Mouse (Mus musculus) lung, embryonic 16.5 days (tissue): ENCODE data around the gene Sdhb. TPM values are rescaled to one million over a fixed set of nuclear protein-coding genes. Genes with fewer than 3 reads are reported as not detected.

Source experiments
- ATAC-seq: fragments of 200-750 bp; cut with Nextera tagmentation; 2 replicates; pipeline ENCODE4 v1.8.0; 2017; ENCODE audit warnings: low read depth, mild to moderate bottlenecking, moderate library complexity
- H3K27ac ChIP-seq: fragments of 300-500 bp; sonication (generic); 2 replicates; pipeline ENCODE4 v1.5.1; 2014; ENCODE audit warnings: mild to moderate bottlenecking, control low read depth, low read length
- H3K27me3 ChIP-seq: fragments of 300-500 bp; sonication (generic); 2 replicates; pipeline ENCODE4 v1.6.1; 2014; ENCODE audit warnings: low read depth, low read length, mixed read lengths; ENCODE audit not compliant: control insufficient read depth, insufficient read depth
- H3K36me3 ChIP-seq: fragments of 300-500 bp; sonication (generic); 2 replicates; pipeline ENCODE4 v1.6.1; 2014; ENCODE audit warnings: low read length; ENCODE audit not compliant: control insufficient read depth, insufficient read depth
- H3K4me1 ChIP-seq: fragments of 300-500 bp; sonication (generic); replicated peaks from 2 replicates; pipeline ENCODE4 v1.6.1; 2014; ENCODE audit warnings: low read length, mixed read lengths; ENCODE audit not compliant: control insufficient read depth, insufficient read depth
- H3K4me2 ChIP-seq: fragments of 300-500 bp; sonication (generic); 2 replicates; pipeline ENCODE4 v1.6.1; 2014; ENCODE audit warnings: low read depth, low read length, control low read depth
- H3K4me3 ChIP-seq: fragments of 300-500 bp; sonication (generic); 2 replicates; pipeline ENCODE4 v1.5.1; 2014; ENCODE audit warnings: mild to moderate bottlenecking, low read length, control low read depth
- H3K9ac ChIP-seq: fragments of 300-500 bp; sonication (generic); 2 replicates; pipeline ENCODE4 v1.6.1; 2014; ENCODE audit warnings: low read length, control low read depth
- H3K9me3 ChIP-seq: fragments of 300-500 bp; sonication (generic); 2 replicates; pipeline ENCODE4 v1.6.1; 2016; ENCODE audit warnings: low read length; ENCODE audit not compliant: control insufficient read depth
- WGBS: fragments of 180-500 bp; shearing (Covaris S2); extraction: QIAGEN DNeasy Blood & Tissue Kit; methylation state at CpG from one replicate; pipeline ENCODE4 v1.1.7; 2014; 5-methylcytosine and 5-hydroxymethylcytosine counted together
- polyA plus RNA-seq: library from polyadenylated mRNA; unstranded; fragments of >200 nt; fragmentation: Nextera tagmentation; extraction: Ambion mirVana; gene quantifications from 2 replicates; pipeline ENCODE4 v1.2.1, GENCODE M21; 2015

Gene Sdhb
- polyA plus RNA-seq, 1 experiment from 2014 or later, result 347 TPM

GRCm38 (mm10) chr4:140963941-140964597 is 3.1 kb downstream of the Sdhb start:
- Histone ChIP-seq H3K4me1 (peaks cover 19% of the 10 kb centered on the region), H3K4me3 (no peak overlapping the region), H3K36me3 (peaks cover 5% of the 10 kb centered on the region; the same call in 1 of the 2 replicates), H3K27me3 (no peaks in the 10 kb centered on the region), H3K27ac (no peak overlapping the region), H3K9me3 (no peaks in the 10 kb centered on the region), H3K9ac (no peak overlapping the region), H3K4me2 (no peak overlapping the region)
- WGBS, result 66% methylated on average over 9 of the region's 9 CpGs
- no peak for ATAC-seq

- H3K36me3 ChIP-seq, result peaks cover 5% of the 10 kb centered on the region
- no peak overlapping the region for H3K4me2 ChIP-seq
- H3K4me3 ChIP-seq, result no peak overlapping the region
- 10% methylated on average over 7 of the region's 7 CpGs for WGBS
- H3K27me3 ChIP-seq, result no peaks in the 10 kb centered on the region
- peaks cover 19% of the 10 kb centered on the region for H3K4me1 ChIP-seq
- no peak for ATAC-seq
- H3K9me3 ChIP-seq, result no peaks in the 10 kb centered on the region
- no peak overlapping the region for H3K27ac ChIP-seq
- no peak overlapping the region for H3K9ac ChIP-seq
Observed at GRCm38 (mm10) chr4:140964620-140965019, 3.6 kb downstream of the Sdhb start.

- no peak overlapping the region for H3K4me2 ChIP-seq
- H3K36me3 ChIP-seq, result peaks cover 24% of the 10 kb centered on the region
- no peak overlapping the region for H3K4me3 ChIP-seq
- H3K27ac ChIP-seq, result no peak overlapping the region
- ATAC-seq, result 0 out of 2 replicates have a peak, but pooled peaks have one; percentile 25
- H3K9ac ChIP-seq, result no peak overlapping the region
- H3K27me3 ChIP-seq, result no peaks in the 10 kb centered on the region
- 75% methylated on average over 11 of the region's 11 CpGs for WGBS
- H3K9me3 ChIP-seq, result no peaks in the 10 kb centered on the region
- H3K4me1 ChIP-seq, result peaks cover 8% of the 10 kb centered on the region
Observed at GRCm38 (mm10) chr4:140967386-140968159, 6.6 kb downstream of the Sdhb start.

- H3K9me3 ChIP-seq, result no peaks in the 10 kb centered on the region
- WGBS, result 86% methylated on average over 13 of the region's 13 CpGs
- ATAC-seq, result no peak
- H3K9ac ChIP-seq, result no peak overlapping the region
- H3K4me1 ChIP-seq, result no peaks in the 10 kb centered on the region
- no peak overlapping the region for H3K4me3 ChIP-seq
- no peaks in the 10 kb centered on the region for H3K27me3 ChIP-seq
- no peak overlapping the region for H3K4me2 ChIP-seq
- H3K36me3 ChIP-seq, result peaks cover 48% of the 10 kb centered on the region
- no peak overlapping the region for H3K27ac ChIP-seq
Observed at GRCm38 (mm10) chr4:140971691-140972090, 10.7 kb downstream of the Sdhb start.

- Histone ChIP-seq H3K9ac (no peak overlapping the region), H3K4me1 (0 out of 2 replicates have a peak, but pooled peaks cover 3% of the 10 kb centered on the region), H3K27ac (no peak overlapping the region), H3K9me3 (no peaks in the 10 kb centered on the region), H3K4me3 (no peak overlapping the region), H3K4me2 (no peak overlapping the region), H3K27me3 (no peaks in the 10 kb centered on the region), H3K36me3 (peaks cover 48% of the 10 kb centered on the region)
- ATAC-seq, result no peak
- 92% methylated on average over 6 of the region's 6 CpGs for WGBS
Observed at GRCm38 (mm10) chr4:140974408-140974807, 13.4 kb downstream of the Sdhb start.

GRCm38 (mm10) chr4:140975356-140975755 is 14.4 kb downstream of the Sdhb start:
- WGBS, result 90% methylated on average over 7 of the region's 7 CpGs

GRCm38 (mm10) chr4:140977278-140977677 is 16.3 kb downstream of the Sdhb start:
- peaks cover 33% of the 10 kb centered on the region for H3K36me3 ChIP-seq
- no peak overlapping the region for H3K4me2 ChIP-seq
- H3K9me3 ChIP-seq, result no peaks in the 10 kb centered on the region
- H3K27ac ChIP-seq, result no peak overlapping the region
- H3K9ac ChIP-seq, result no peak overlapping the region
- no peak for ATAC-seq
- no peak overlapping the region for H3K4me3 ChIP-seq
- no peaks in the 10 kb centered on the region for H3K27me3 ChIP-seq
- WGBS, result 87% methylated on average over 10 of the region's 10 CpGs
- H3K4me1 ChIP-seq, result 0 out of 2 replicates have a peak, but pooled peaks cover 3% of the 10 kb centered on the region

More at GRCm38 (mm10) chr4:140975356-140975755, 14.4 kb downstream of the Sdhb start:
- ATAC-seq, result no peak
- Histone ChIP-seq H3K9ac (no peak overlapping the region), H3K9me3 (no peaks in the 10 kb centered on the region), H3K4me2 (no peak overlapping the region), H3K4me1 (0 out of 2 replicates have a peak, but pooled peaks cover 3% of the 10 kb centered on the region), H3K36me3 (peaks cover 43% of the 10 kb centered on the region), H3K4me3 (no peak overlapping the region), H3K27me3 (no peaks in the 10 kb centered on the region), H3K27ac (no peak overlapping the region)

- Histone ChIP-seq H3K36me3 (peaks cover 27% of the 10 kb centered on the region), H3K27ac (no peak overlapping the region), H3K9me3 (no peaks in the 10 kb centered on the region), H3K4me2 (no peak overlapping the region), H3K27me3 (no peaks in the 10 kb centered on the region), H3K4me3 (no peak overlapping the region), H3K9ac (no peak overlapping the region), H3K4me1 (peaks cover 4% of the 10 kb centered on the region; the same call in 1 of the 2 replicates)
- 78% methylated on average over 14 of the region's 14 CpGs for WGBS
- ATAC-seq, result no peak
Observed at GRCm38 (mm10) chr4:140977886-140978692, 17.1 kb downstream of the Sdhb start.

GRCm38 (mm10) chr4:140981605-140982004 is 20.6 kb downstream of the Sdhb start:
- peaks cover 13% of the 10 kb centered on the region; the same call in 1 of the 2 replicates for H3K4me1 ChIP-seq
- H3K9ac ChIP-seq, result no peak overlapping the region
- H3K4me3 ChIP-seq, result no peak overlapping the region
- ATAC-seq, result no peak
- WGBS, result 86% methylated on average over 2 of the region's 2 CpGs
- no peaks in the 10 kb centered on the region for H3K9me3 ChIP-seq
- no peak overlapping the region for H3K4me2 ChIP-seq
- no peaks in the 10 kb centered on the region for H3K27me3 ChIP-seq
- peaks cover 6% of the 10 kb centered on the region for H3K36me3 ChIP-seq
- no peak overlapping the region for H3K27ac ChIP-seq
